Mouse (Mus musculus) erythroid progenitor cell, adult 5-6 weeks (primary cell): ENCODE measurements around the gene B830017H08Rik. TPM values are rescaled to one million over a fixed set of nuclear protein-coding genes. Genes with fewer than 3 reads are reported as not detected.

Experiments
- total RNA-seq, 2 experiments: library from RNA; stranded (forward) in 1 of 2; stranded (reverse) in 1 of 2; fragments of 150-400 nt in 1 of 2; fragments of 186-747, 209-891 nt in 1 of 2; gene quantifications; 2 replicates each; pipeline versions ENCODE4 v1.2.3 to v1.2.4; 2015 to 2017; ENCODE audit warnings: low replicate concordance in 2 of 2

The B830017H08Rik gene
- total RNA-seq, 2 experiments from 2014 or later: not detected

Other genes with a start within 250 kb of the B830017H08Rik start
- 2.2 TPM in 1 of 2 replicates, not detected in the other for gene Slc7a4, start 249.9 kb upstream of the B830017H08Rik start, total RNA-seq (2015; ENCODE audit: low replicate concordance)
- not detected in 2 replicates for gene Slc7a4, start 249.9 kb upstream of the B830017H08Rik start, total RNA-seq (2017; ENCODE audit: low replicate concordance)
- gene Smpd4, start 213.8 kb upstream of the B830017H08Rik start, total RNA-seq (2015; ENCODE audit: low replicate concordance): 59.1 and 97.3 TPM in 2 replicates
- 32.6 and 43.5 TPM in 2 replicates for gene Smpd4, start 213.8 kb upstream of the B830017H08Rik start, total RNA-seq (2017; ENCODE audit: low replicate concordance)
- gene Ccdc74a, start 186.7 kb upstream of the B830017H08Rik start, total RNA-seq (2015; ENCODE audit: low replicate concordance): 5.0 and 11.5 TPM in 2 replicates
- 2.8 and 13.5 TPM in 2 replicates for gene Ccdc74a, start 186.7 kb upstream of the B830017H08Rik start, total RNA-seq (2017; ENCODE audit: low replicate concordance)
- gene Med15, start 100.2 kb upstream of the B830017H08Rik start, total RNA-seq (2015; ENCODE audit: low replicate concordance): 55.1 and 70.8 TPM in 2 replicates
- gene Med15, start 100.2 kb upstream of the B830017H08Rik start, total RNA-seq (2017; ENCODE audit: low replicate concordance): 57.3 and 60.2 TPM in 2 replicates
- 4.2 and 5.4 TPM in 2 replicates for gene Klhl22, start 73.5 kb upstream of the B830017H08Rik start, total RNA-seq (2015; ENCODE audit: low replicate concordance)
- gene Klhl22, start 73.5 kb upstream of the B830017H08Rik start, total RNA-seq (2017; ENCODE audit: low replicate concordance): 3.7 and 3.9 TPM in 2 replicates
- gene Scarf2, start 35.8 kb upstream of the B830017H08Rik start, total RNA-seq (2015; ENCODE audit: low replicate concordance): 0.42 TPM in 1 of 2 replicates, not detected in the other
- gene Scarf2, start 35.8 kb upstream of the B830017H08Rik start, total RNA-seq (2017; ENCODE audit: low replicate concordance): not detected in 2 replicates
- 7.1 and 9.7 TPM in 2 replicates for gene Car15, start 5.2 kb downstream of the B830017H08Rik start, total RNA-seq (2015; ENCODE audit: low replicate concordance)
- 4.6 and 9.5 TPM in 2 replicates for gene Car15, start 5.2 kb downstream of the B830017H08Rik start, total RNA-seq (2017; ENCODE audit: low replicate concordance)
- gene Gm20518, start 58.5 kb downstream of the B830017H08Rik start, total RNA-seq (2015; ENCODE audit: low replicate concordance): 1.8 and 2.1 TPM in 2 replicates
- gene Gm20518, start 58.5 kb downstream of the B830017H08Rik start, total RNA-seq (2017; ENCODE audit: low replicate concordance): 1.0 TPM in 1 of 2 replicates, not detected in the other
- gene Tssk1, start 61.1 kb downstream of the B830017H08Rik start, total RNA-seq (2015; ENCODE audit: low replicate concordance): not detected in 2 replicates
- gene Tssk1, start 61.1 kb downstream of the B830017H08Rik start, total RNA-seq (2017; ENCODE audit: low replicate concordance): not detected in 2 replicates
- 21.4 and 38.9 TPM in 2 replicates for gene Dgcr2, start 65.4 kb downstream of the B830017H08Rik start, total RNA-seq (2015; ENCODE audit: low replicate concordance)
- gene Dgcr2, start 65.4 kb downstream of the B830017H08Rik start, total RNA-seq (2017; ENCODE audit: low replicate concordance): 41.7 and 42.7 TPM in 2 replicates
- gene Tssk2, start 65.5 kb downstream of the B830017H08Rik start, total RNA-seq (2015; ENCODE audit: low replicate concordance): not detected in 2 replicates
- gene Tssk2, start 65.5 kb downstream of the B830017H08Rik start, total RNA-seq (2017; ENCODE audit: low replicate concordance): not detected in 2 replicates
- gene Ess2, start 78.2 kb downstream of the B830017H08Rik start, total RNA-seq (2015; ENCODE audit: low replicate concordance): 9.4 and 10.9 TPM in 2 replicates
- gene Ess2, start 78.2 kb downstream of the B830017H08Rik start, total RNA-seq (2017; ENCODE audit: low replicate concordance): 9.6 and 27.5 TPM in 2 replicates
- not detected in 2 replicates for gene Gsc2, start 81.9 kb downstream of the B830017H08Rik start, total RNA-seq (2015; ENCODE audit: low replicate concordance)
- not detected in 2 replicates for gene Gsc2, start 81.9 kb downstream of the B830017H08Rik start, total RNA-seq (2017; ENCODE audit: low replicate concordance)
- gene Slc25a1, start 95.1 kb downstream of the B830017H08Rik start, total RNA-seq (2015; ENCODE audit: low replicate concordance): 0.84 and 12.3 TPM in 2 replicates
- gene Slc25a1, start 95.1 kb downstream of the B830017H08Rik start, total RNA-seq (2017; ENCODE audit: low replicate concordance): 8.5 and 9.9 TPM in 2 replicates
- gene Vpreb2, start 147.3 kb downstream of the B830017H08Rik start, total RNA-seq (2015; ENCODE audit: low replicate concordance): 8.8 TPM in 1 of 2 replicates, not detected in the other
- gene Vpreb2, start 147.3 kb downstream of the B830017H08Rik start, total RNA-seq (2017; ENCODE audit: low replicate concordance): not detected in 2 replicates
- gene Dgcr6, start 219.7 kb downstream of the B830017H08Rik start, total RNA-seq (2015; ENCODE audit: low replicate concordance): 8.4 TPM in 1 of 2 replicates, not detected in the other
- gene Dgcr6, start 219.7 kb downstream of the B830017H08Rik start, total RNA-seq (2017; ENCODE audit: low replicate concordance): 2.1 TPM in 1 of 2 replicates, not detected in the other